Mouse (Mus musculus) ES-CJ7 (cell line): ENCODE measurements around the gene Lrrc23.
A peak's percentile ranks its signal among the peaks of the same experiment; 100 is the strongest.
"Not testable (repeated sequence)": the region's sequence is repeated elsewhere in the genome, so short reads cannot be mapped to it uniquely, and the experiment has no call there.

ENCODE experiments used
- DNase-seq: peaks from one replicate; pipeline ENCODE4 v3.0.0; 2011; ENCODE audit warnings: low read depth, low spot score

The Lrrc23 gene

DNA sequence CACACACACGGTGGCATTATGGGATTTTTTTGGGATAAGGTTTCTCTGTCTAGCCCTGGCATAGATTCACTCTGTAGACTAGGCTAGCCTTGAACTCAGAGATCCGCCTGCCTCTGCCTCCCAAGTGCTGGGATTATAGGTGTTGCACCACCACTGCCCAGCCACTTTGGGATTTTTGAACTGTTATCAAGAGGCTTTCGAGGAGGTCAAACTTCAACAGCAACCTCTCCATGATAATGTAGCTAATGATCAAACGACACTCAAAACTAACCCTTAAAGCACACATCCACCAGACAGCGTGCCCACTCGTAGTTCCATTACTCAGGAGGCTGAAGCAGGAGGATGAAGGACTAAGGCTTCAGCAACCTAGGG, 28.4 kb upstream of the Lrrc23 start:
- DNase-seq, result no peak

DNA sequence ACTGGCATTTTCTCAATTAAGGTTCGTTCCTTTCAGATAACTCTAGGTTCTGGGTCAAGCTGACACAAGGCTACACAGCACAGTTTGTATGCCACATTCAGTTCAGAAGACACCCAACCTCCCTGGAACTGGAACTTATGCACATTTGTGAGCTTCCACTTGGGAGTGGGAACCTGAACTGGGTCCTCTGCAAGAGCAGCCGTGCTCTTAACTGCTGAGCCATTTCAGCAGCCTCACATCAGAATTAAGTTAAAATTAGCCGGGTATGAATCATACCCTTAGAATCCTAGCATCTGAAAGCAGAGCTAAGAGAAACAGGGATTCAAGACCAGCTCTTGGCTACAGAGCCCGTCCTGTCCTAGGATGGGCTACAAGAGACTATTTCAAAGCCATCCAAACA, 27.8 kb upstream of the Lrrc23 start:
- DNase-seq, result no peak

DNA sequence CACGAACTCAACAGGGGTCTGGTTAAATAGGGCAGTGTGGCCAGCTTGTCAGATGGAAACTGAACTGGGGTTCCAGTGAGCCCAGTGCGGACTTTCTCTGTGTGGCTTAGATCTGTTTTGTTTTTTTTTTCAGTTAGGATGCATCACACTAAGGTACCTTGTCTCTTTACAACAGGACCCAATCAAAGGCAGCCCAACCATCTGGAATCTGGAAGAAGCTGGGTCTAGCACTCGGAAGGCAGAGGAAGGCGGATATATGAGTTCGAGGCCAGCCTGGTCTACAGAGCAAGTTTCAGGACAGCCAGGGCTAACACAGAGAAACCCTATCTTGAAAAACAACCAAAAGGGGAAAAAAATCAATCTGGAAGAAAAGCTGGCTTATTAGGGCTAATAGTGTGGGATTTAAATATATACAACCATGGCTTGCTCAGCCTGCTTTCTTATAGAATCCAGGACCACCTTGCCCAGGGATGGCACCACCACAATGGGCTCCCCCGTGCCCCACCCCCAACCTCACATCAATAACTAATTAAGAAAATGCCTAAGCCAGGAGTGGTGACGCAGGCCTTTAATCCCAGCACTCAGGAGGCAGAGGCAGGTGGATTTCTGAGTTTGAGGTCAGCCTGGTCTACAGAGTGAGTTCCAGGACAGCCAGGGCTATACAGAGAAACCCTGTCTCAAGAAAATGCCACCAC, 27.1 kb upstream of the Lrrc23 start:
- DNase-seq, result no peak

DNA sequence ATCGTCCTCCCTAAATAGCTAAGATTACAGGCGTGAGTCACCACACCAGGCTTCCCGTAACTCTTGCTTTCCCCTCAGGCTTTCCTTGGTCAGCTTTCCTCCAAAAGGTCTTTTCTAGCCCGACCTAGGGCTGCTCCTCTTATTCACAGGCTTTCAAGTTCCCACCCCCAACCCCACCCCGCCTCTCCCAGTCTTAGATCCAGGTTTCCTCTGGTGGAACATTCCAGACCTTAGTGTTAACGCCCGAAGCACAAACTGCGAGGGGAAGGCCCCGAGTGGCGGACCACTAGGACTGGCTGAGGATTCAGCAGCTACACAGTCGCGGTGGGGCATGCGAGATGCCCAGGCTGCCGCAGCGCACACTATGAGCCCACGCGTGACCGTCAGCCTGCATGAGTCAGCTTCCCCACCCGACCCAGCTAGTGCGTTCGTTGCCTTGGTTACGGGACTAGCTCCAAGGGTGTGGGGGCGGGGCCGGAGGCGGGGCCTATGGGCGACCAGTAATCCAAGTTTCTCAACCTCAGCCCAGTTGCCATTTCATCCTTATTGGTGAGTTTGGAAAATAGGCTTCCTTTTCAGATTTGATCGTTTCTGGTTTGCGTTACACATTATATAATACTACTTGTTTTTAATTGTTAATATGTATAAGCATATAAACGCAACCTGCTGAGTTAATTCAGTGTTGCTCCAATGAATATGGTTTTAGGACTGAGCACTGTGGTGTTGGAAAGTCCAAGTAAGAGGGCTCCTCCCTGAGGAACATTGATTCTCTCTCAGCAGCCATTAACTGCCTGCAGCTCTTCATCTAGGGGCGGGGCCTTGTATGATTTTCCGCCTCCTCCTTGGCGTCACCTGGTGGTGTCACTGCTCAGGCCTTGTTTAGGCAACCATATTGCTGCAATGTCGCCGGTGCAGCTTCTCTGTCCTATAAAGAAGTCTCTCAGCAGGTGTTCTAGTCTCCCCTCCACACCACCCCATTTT, 26.1 kb upstream of the Lrrc23 start:
- DNase-seq, result peak; percentile 98

DNA sequence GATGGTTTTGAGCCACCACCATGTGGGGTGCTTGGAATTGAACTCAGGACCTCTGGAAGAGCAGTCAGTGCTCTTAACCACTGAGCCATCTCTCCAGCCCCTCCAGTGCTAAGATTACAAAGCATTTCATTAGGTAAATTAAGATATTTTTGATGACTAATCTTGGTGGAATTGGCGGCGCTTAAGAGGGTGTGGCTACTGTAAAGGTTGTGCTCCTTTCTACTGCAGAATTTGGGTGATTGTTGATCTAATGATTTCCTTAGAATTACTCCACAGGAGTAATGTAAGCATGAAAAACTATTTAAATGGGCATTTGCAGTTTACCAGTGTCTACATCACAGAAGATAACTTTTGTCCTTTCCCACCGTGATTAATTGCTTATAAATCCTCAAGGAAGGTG, 24.8 kb upstream of the Lrrc23 start:
- peak; percentile 64 for DNase-seq

DNA sequence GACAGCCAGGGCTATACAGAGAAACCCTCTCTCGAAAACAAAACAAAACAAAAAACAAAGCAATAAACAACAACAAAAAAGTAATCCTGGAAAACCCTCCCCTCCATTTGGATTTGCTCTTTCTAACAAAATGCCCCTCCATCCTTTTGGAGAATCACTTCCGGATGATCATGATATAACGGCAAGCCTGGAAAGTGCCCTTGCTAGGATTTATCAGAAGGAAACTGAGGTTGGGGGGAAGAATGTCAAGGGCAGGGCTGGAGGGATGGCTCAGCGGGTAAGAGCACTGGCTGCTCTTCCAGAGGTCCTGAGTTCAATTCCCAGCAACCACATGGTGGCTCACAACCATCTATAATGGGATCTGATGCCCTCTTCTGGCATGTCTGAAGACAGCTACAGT, 24.2 kb upstream of the Lrrc23 start:
- DNase-seq, result not testable (repeated sequence)

DNA sequence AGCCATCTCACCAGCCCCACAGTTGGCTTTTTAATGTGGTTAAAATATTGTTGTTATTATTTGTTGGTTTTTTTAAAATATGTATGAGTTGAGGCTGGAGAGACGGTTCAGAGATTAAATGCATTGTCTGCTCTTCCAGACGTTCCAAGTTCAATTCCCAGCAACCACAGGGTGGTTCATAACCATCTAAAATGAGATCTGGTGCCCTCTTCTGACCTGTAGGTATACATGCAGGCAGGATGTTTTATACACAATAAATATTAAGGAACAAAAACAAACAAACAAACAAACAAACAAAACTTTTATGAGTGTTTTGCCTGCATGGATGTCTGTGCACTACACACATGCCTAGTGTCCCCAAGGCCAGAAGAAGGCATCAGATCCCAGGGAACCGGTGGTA, 23.5 kb upstream of the Lrrc23 start:
- peak; percentile 68 for DNase-seq

DNA sequence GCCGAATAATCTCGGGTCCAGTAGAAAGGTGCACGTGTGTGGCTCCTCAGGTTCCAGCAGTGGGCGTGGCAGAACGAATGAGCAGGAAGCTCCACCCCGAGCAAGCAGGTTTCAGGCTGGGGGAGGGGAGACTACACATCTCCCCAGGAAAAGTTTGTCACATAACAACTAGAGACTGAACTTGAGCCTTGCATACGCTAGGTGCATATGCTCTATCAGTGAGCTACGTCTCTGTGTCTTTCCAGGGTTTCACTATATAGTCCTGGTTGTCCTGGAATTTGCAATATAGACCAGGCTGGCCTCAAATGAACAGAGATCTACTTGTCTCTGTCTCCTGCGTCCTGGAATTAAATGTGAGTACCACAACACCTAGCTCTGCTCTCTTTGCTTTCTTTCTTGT, 22.9 kb upstream of the Lrrc23 start:
- DNase-seq, result peak; percentile 85

DNA sequence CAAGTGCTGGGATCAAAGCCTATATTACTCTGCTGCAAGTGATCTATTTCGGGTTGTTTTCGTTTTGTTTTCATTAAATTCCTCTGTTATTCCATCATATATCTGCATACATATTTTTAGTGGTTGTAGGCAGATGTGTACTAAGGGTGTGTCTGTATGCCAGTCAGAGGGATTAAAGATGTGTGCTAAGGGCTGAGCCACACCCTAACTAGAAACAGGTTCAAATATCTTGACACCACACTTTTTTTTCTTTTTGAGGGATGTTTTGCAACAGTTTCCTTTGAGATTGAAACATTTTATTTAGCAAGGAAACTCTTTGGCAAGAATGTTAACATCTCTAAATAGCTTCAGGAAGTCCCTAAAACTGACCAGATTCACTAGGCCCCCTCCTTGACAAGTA, 16.7 kb upstream of the Lrrc23 start:
- no peak for DNase-seq

DNA sequence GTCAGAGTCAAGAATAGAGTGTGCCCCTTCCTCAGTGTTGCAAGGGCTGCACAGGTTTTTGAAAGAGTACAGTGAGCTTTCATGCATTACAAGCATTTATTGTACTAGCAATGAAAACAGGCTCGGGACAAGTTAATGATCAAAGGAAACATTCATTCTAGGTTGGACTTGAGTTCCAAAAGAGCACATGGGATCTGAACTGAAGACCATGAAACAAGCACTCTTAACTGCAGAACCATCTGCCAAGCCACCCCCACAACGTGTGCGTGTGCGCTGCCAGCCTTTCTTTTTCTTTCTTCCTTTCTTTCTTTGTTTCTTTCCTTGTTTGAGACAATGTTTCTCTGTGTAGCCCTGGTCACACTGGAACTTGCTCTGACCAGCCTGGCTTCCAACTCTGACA, 16.3 kb upstream of the Lrrc23 start:
- DNase-seq, result no peak

DNA sequence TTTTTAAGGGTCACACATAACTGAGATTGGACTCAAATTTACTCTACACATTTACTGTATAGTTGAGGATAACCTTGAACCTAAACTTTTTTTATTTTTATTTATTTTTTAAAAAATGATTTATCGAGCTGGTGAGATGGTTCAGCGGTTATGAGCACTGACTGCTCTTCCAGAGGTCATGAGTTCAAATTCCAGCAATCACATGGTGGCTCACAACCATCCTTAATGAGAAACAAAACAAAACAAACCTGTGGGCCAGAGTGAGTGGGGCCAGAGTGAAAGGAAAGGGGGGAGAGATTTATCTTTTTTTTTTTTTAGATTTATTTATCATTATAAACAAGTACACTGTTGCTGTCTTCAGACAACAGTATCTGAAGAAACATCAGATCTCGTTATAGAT, 12.4 kb upstream of the Lrrc23 start:
- no peak for DNase-seq

DNA sequence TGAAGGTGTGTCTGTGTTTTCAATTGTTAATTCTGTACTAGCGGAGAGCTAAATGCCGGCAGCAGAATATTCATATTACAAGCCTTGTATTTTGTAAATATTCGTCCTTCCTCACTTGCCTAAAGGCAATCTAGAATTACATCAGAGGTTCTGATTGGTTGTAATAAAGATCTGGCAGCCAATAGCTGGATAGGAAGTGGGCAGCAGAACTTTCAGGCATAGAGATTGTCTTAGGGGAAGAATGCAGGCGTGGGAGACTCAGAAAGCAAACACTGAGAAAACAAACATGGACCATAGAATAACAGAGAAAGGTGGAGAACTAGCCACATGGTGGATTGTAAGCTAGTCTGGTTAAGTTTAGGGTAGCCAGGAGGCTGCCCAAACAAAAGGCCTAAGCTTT, 10.6 kb upstream of the Lrrc23 start:
- no peak for DNase-seq

DNA sequence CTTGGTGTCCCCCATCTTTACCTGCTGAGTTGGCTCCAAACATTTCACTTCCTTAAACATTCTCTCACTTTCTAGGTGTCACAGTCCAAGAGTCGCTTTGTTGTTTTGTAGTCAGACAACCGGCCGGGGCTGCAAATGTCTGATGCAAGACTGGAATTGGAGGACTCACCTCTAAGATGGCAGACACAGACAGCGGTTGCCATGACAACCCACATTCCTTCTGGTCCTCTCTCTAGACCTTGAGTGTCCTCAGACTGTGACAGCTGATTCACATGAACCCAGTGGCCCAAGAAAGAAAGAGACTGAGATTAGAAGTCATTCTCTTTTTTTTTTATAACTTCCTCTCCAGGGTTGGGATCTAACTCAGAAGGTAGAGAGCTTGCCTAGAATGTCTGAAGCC, 10.0 kb upstream of the Lrrc23 start:
- peak; percentile 91 for DNase-seq

DNA sequence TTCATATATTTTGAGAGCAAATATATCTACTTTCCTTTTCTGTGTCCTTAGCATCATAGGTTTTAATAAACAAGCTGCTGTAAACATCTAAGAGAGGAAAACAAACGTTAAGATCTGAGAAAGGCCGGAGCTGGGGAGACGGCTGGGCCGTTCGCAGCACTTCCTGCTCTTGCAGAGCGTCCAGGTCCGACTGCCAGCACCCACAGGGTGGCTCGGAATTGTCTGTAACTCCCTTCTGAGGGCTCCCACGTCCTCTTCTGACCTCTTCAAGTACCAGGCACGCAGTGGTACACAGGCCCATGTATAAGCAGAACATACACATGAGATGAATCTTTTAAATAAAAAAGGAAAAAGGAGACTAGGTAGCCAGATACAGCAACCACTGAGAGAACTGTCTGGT, 8.2 kb upstream of the Lrrc23 start:
- no peak for DNase-seq

DNA sequence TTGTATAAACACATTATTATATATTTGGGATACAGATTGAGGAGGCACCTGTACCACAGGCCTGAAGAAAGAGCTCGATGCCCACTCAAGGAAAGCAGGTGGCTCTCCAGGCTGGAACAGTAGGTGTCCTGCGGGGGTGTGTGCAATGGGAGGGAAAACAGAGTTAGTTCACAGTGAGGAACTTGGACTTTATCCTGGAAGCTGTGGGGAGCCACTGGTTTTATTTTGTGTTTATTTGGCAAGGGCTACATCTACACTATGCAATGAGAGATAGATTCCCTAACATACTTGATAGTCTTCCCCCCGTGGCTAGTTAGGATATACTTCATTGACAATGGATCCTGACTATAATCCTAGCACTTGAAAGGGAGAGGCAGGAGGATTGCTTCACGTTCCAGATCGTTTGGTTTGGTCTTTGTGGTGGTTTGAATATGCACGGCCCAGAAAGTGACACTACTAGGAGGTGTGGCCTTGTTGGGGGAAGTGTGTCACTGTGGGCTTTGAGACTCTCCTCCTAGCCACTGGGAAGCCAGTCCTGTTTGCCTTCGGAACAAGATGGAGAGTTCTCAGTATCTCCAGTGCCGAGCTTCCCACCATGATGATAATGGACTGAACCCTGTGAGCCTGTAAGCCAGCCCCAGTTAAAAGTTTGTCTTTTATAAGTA, 7.4 kb upstream of the Lrrc23 start:
- no peak for DNase-seq

DNA sequence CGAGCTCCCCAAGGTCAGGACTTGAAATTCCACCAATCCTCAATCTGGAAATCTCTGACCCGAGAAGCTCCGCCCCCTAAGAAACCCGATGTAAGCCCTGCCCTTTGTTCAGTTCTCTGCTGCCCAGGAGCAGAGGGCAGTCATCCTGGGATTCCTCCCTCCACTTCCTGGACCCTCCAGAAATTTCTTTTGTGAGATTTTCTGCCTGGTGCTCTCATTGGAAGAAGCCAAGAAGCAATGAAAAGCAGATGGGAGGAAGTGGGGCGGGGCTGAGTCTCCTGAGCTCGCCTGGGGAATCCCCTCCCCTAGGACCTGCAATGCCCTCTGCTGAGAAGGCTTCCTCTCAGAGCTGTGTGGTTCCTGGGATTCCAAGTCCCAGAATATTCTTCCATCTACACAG, 2.9 kb upstream of the Lrrc23 start:
- peak; percentile 94 for DNase-seq

DNA sequence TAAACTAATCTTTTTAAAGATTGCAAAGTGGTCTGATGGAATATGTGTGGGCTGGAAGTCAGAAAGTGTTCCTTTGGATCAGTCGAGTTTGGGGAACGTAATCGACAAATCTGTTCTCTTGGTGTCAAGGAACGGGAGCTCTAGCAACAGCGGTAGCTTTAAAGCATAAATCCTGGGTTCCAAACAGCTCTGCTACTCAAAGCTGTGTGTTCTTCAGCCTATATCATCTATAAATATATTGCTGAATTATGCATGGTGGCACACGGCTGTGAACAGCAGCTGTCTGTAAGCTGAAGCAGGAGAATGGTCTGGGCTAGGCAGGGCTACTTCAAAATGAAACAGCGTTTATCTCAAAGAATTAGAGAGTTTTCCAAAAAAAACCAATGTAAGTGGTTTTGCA, 1.4 kb upstream of the Lrrc23 start:
- no peak for DNase-seq

DNA sequence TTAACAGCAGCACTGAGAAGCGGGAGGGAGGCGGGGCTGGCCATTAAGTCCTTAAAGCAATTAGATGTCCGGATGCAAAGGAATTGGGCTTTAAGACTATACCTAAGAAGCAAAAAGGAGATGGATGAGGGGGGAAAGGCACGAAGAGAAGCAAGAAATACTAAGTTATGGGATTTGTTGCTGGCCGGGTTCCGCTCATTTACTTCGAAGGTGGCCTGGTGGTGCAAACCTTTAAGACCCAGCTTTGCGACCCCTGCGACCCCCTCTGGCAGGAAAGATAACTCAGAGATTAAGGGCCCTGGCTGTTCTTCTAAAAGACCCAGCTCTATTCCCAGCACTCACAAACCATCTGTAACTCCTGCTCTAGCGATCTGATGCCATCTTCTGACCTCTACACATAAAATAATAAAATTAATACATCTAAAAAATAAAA, 473 bp upstream of the Lrrc23 start:
- peak; percentile 66 for DNase-seq

DNA sequence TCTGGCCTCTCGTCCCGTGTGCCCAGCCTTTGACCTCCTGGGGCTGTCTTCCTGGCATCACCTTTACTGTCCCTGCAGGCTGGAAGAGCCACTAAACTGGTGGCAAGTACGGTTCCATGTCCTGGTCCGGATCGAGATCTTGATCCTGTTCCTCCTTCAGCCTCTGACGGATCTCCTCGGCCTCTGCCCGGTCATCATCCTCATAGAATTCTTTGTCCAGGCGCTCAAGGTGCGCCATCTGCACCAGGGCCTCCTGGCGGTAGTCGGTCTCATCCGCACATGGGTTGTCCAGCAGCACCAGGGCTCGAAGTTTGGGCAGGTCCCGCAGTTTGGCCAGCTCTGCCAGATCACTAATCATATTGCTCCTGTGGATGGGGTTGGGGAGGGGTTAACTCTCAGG, 9.0 kb downstream of the Lrrc23 start:
- DNase-seq, result no peak

DNA sequence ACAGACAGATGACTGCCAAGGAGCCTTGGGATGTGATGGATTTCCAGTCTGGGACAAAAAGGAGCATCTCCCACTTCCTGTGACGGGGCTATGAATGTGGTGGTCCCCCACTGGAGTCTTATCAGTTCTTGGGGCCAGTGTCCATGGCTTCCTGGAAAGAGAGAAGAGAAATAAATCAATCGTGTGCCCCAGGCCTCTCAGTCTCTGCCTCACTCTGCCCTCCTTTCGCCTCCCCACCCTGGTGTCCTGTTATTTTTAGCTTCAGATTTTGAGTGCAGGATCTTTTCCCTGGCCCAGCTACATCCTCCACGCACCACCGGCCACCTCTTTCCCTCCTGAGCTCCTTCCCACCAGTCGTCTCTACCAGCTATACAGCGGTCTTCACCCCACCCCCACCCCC, 9.5 kb downstream of the Lrrc23 start:
- DNase-seq, result no peak

DNA sequence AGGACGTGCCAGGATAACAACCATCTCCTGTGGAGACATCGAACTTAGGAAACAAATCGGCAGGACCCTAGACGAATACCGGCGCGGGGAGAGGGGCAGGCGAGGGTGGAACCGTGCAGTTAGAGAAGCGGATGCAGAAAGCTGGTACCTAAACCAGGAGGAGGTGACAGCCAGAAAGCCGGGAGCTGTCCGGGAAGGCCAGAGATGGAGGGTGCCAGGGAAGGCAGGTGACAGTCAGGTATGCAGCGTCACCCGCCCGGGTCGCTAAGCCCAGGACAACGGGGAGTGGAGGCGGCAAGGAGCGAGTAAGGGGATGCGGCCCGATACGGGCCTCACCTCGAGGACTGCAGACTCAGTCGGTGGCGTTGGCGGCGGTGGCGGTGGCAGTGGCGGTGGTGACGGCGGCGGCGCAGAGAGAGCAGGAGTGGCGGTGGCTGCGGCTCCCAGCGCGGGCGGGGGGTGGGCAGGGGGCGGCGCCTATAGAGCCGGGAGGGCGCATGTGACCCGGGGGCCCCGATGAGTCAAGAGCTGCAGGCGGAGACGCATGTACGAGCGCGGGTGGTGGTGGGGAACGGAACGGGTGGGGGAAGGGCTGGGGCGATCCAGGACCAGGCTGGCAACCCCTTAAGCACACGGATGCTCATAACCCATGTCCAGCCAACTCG, 10.3 kb downstream of the Lrrc23 start, which contains the start of gene Eno2:
TSS of gene Eno2 (minus strand) at position 573 of the 665 bp plus-strand sequence.
- peak; percentile 41 for DNase-seq

DNA sequence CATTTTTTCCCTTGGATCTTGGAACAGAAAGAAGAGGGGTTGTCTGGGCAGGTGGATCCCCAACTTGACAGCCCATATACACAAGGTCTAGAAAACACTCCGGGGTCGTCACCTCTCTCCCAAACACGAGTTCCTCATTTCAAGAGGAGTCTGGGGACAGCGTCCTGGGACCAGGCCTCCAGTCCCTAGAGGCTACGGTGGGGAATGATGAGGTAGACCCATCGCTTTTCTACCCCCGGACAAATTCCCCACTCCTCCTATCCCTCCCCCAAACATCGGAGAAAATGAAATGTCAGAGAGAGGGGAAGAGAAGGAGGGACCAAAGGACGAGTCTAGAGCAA, 10.9 kb downstream of the Lrrc23 start:
- DNase-seq, result no peak
